Mouse (Mus musculus): ENCODE measurements around the gene Stab2.
A peak's percentile ranks its signal among the peaks of the same experiment; 100 is the strongest.

The Stab2 gene

DNA sequence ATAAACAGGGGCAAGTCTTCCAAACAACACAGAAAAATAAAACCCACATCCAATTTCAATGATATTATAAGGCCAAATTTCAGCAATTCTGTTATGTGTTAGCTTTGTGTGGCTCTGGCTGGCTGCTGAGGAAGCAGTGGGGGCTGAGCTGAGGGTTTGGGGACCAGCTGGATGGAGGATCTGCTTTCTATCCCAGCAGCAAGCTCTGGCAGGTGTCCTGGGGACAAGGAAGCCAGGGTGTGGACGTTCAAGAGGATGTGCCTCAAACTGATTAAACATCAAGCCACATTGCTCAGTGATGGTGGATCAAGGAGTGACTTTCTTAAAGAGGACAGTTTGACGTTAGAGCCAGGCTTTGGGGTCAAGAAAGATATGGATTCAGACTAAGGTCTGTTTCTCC, 112.3 kb downstream of the Stab2 start:
- no peak for DNase-seq (ENCODE audit: inconsistent age in 2 of 2, low spot score in 1 of 2)

DNA sequence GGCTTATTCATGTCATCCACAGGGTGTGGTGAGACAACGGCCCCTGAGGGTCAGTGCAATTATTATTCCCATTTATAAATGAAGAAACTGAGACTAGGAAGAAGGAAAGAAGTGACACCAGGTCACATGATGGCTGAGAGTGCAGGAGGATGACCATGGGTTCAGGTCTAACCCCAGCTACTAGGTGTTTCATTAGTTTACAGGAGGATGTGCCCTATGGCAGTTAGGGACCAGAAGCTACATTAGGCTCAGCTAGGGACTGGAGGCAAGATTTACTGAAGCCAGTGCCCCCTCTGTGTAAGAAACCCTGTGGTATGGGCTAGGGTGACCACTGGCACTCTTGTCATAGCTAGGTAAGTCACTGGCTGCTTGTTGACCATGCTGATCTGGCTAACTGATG, 116.8 kb downstream of the Stab2 start:
- no peak for DNase-seq (ENCODE audit: inconsistent age in 2 of 2, low spot score in 1 of 2)

DNA sequence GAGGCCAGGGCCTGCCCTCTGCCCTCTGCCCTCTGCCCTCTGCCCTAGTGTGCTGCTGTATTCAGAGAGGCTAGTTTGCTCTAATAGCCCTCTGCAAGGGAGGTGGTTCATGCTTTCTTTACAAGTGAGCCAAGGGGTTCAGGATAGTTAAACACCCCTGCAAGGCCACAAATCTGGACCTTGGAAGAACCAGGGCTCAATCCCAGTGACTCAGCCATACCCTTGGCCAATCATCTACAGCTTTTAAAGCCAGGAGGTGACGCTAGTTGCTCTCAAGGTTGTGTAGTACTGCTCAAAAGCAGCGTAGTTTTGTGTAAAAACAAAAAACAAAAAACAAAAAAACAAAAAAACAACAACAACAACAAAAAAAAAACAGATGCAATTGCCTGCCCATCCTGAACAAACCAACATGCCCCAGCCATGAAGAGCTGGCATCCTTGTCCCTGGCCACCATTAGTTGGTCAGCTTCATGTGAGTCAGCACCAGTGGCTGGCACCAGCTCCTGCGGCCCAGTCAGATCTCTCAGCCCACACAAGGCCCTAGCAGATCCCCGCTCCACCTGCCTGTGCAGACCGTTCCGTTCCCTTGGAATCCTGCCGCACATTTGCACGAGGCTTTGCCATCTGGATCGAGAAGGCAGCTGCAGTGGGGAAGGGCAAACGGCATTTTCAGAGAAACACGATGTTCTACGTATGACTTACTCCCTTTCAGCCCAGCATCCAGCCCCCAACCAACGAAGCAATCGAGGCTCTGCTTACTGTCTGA, 117.5 kb downstream of the Stab2 start:
- DNase-seq (ENCODE audit: inconsistent age in 2 of 2, low spot score in 1 of 2) = peak; percentile 83 to 91

DNA sequence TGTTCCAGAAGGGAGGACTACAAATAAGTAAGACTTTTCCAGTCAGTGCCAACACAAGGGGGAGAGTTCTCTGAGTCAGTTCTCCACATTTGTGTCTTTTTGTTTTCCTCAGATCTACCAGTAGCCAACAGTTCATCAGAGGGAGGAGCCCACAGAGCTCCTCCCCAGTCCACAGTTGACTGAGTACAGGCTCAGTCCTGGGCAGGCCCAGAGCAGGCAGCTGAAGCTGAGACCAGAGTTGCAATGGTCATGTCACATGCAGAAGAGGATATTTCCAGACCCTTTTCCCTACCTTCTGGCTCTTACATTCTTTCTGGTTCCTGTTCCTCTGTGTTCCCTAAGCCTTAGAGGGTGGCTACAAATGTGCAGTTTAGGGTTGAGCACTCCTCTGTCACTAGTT, 118.4 kb downstream of the Stab2 start:
- peak; percentile 29 to 42 for DNase-seq (ENCODE audit: inconsistent age in 2 of 2, low spot score in 1 of 2)

DNA sequence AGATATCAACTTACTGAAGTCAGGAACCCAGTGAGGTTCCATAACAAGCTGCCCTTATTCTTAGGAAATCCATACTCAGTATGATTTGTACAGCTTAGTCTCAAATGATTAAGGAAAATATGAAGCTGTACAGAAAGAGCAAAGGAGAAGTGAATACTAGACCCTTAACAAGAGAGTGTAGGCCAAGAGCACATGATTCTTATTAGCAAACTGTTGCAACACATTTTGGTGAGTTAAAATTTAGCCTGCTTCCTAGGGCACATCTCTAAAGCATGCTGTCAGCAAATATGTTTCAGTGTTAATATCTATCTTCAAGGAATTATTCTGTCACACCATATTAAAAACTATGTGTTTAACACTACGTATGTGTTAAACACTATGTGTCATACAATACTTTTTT, 121.4 kb downstream of the Stab2 start:
- no peak for DNase-seq (ENCODE audit: inconsistent age in 2 of 2, low spot score in 1 of 2)

DNA sequence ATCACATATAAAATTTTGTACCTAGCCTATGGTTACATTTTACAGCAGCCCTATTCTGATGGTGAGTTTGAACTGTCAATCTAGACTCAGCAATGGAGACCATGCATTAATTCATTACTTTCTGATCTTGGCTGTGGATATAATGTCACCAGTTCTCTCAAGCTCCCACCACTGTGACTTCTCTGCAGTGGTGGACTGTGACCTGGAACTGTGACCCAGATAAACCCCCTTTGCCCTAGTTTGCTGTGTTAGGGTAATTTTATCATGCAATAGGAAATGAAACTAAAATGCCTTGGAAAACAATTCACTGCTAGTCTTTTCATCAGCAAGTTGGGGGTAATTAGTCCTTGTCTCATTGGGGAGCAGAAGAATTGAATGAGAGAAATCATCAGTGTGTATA, 126.4 kb downstream of the Stab2 start:
- DNase-seq (ENCODE audit: inconsistent age in 2 of 2, low spot score in 1 of 2) = no peak

DNA sequence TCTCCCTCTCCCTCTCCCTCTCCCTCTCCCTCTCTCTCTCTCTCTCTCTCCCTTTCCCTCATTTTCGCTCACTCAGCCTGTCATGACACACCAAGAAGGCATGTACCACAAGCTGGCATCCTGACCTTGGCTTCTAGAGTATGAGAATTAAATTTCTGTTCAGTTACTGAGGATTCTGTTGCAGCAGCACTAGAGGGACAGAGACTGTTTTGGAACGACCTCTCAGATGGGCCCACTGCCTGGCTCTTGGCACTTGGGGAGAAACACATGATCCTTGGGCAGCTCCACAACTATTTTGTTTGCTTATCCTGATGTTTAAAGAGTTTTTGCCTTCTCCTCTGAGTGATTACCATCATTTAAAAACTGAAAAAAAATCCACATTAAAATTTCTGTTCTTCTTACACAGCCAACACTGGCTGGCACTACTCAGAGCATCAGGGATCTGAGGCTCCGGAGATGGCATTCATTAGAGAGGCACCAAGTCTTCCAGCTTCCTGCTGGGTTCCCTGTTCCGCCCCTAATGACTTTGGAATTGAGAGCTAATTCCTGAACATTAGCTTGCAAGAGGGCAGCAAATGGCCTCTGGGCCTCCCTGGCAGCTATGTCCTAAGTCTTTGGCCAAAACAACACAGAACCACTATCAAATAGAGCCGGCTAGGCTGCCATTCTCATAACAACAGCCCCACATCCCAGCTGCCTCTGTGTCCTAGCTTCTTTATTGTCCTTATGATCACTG, 127.6 kb downstream of the Stab2 start:
- peak; percentile 69 to 80 for DNase-seq (ENCODE audit: inconsistent age in 2 of 2, low spot score in 1 of 2)

DNA sequence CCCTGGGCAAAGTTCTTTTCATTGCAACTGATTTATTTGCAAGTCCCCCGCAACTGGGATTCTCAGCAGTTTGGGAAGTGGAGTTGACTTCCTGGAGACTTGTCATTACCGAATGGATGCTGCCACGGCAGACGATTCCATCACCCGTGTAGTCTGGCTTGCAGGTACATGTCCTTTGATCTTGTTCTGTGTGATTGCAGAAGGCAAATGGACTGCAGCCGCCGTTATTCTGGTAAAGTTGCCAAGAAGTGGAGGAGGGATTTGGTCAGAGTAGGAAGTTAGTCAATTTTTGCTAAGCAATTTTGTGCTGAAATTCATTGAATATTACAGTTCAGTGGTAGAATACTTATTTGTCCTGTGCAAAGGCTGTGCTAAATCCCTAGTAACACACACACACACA, 129.1 kb downstream of the Stab2 start:
- DNase-seq (ENCODE audit: inconsistent age in 2 of 2, low spot score in 1 of 2) = no peak

DNA sequence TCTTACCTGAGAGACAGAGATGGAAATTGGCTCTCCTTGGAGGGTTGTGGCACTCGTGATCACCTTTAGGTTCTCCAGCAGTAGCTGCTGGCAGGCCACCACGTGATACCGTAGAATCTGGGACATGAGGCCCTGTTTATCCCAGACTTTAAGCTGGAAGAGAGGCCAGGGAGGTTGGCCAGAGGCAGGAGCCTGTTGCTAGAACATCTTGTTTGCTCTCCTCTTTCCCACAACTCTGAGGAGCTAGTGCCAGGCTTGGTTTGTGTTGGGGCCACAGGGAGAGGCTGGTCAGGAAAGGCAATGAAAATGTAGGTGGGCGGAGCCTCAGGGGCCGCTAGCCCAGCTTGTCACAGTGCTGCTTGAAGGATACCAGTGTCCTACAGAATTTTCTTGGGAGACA, 135.2 kb downstream of the Stab2 start:
- no peak for DNase-seq (ENCODE audit: inconsistent age in 2 of 2, low spot score in 1 of 2)

DNA sequence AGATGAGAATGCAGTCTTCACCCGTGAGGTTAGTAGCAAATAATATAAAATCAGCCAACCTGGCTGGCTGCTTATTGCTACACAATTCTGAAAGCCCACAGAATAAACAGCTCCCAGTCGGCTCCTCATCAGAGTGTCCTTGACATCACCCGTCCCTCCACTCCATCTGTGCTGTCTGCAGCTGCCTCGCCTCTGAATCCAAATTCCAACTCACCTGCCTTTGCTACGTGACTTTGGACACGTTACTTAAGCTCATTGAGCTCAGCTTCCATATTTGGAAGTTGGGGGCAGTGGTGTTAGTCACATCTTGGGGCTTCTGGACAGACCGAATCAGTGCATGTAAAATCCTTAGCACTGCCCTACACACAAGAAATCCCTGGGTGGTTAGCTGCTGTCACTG, 135.7 kb downstream of the Stab2 start:
- DNase-seq (ENCODE audit: inconsistent age in 2 of 2, low spot score in 1 of 2) = no peak

DNA sequence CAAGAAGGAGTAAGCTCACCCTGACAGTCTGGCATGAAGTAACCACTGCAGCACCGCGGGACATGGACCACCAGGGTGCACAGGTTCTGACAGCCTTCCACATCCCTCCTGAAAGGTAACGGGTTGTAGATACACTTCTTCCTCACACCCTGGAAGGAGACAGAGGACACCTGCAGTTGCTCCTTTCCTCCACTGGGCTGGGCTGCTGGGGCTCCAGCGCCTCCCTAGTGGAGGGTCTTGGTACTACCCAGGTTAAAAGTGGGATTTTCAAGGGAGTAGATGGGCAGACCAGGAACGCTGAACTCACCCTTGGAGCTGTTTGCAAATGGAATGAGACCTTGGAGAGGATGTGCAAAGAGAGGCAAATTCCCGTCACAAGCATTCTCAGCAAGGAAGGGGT, 144.4 kb downstream of the Stab2 start:
- no peak for DNase-seq (ENCODE audit: inconsistent age in 2 of 2, low spot score in 1 of 2)

DNA sequence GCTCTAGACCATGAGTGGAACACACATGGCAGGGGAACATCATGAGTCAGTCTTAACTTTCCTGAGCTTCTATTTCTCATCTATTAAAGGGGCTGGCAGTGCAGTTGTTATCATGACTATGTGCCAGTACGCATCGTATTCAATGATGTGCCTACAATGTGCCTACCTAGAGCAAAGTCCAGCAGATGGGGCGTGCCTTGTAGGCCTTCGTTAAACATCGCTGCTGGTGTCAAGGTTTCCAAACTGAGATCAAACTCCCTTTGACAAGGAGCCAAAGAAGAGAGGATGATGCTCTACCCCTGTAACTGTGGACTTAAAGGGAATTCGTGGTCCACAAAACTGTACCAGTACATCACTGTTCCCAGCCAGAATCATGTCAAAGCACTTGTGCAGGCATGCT, 145.3 kb downstream of the Stab2 start:
- DNase-seq (ENCODE audit: inconsistent age in 2 of 2, low spot score in 1 of 2) = no peak

DNA sequence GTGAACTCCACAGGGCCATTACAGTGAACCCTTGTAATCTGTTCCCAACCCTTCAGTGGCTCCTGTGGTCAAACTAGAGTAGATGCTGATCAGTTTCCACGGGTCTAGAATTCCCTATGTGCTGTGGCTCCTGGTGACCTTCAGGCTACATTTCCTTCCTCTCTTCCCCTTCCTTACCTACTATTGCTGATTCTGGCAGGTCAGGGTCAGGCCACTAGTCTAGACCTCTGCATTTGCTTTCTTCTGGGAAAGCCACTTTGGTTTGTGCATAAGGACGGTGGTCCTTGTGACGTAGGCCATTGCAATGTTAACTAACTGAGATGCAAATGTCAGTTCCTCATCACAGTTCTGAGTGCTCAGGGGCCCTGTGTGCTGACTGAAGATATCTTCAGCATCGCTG, 147.4 kb downstream of the Stab2 start:
- no peak for DNase-seq (ENCODE audit: inconsistent age in 2 of 2, low spot score in 1 of 2)

DNA sequence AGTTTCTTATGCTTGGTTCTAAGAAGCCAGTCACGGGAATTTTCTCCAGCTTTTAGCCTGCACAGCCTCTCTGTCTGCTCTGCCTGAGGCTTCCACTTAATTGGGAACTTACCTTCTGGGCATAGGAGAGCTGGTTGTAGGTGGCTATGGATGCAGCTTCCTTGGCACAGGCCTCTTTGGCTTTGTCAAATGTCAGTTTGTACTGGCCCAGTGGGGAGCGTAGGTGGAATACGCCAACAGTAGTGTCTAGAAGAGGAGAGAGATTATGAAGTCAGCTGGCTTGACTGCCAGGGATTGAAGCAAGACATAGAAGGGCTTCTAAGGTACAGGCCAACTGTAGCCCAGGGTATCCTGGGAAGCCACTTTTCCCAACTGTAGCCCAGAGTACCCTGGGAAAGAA, 154.4 kb downstream of the Stab2 start:
- DNase-seq (ENCODE audit: inconsistent age in 2 of 2, low spot score in 1 of 2) = no peak

DNA sequence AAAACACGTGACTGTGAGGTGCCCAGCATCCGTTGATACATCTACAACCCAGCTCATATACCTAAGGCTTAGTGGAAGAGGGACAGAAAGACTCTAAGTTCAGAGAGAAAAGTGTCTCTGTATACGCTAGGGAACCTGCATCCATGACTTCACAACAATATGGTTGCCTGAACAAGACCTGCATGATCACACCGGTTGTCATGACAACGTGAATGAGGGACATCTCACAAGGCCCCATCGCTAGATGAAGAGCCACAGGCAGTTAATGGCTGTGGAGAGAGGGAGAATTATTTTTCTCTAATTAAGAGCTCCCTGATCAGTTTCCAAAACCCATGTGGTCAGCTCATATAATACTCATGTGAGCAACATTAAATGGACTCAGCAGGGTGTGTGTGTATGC, 155.7 kb downstream of the Stab2 start:
- DNase-seq (ENCODE audit: inconsistent age in 2 of 2, low spot score in 1 of 2) = no peak

DNA sequence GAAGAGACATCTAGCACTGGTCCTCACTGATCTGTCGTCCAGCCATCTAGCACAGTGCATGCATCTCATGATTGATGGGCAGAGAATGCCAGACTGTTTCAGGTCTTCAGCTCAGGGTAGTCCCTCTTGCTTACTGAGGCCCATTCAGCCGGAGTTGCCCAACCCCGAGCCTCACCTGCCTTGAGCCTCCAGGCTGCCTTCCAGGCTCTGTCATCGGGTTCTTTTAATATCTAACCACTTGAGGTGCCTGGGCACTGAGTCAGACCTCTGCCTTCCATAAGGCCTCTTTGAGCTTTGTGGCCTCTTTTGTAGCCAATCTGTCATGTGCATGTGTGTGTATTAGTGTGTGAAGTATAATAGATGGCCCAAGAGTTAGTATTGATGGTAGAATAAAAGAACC, 158.3 kb downstream of the Stab2 start:
- DNase-seq (ENCODE audit: inconsistent age in 2 of 2, low spot score in 1 of 2) = no peak

DNA sequence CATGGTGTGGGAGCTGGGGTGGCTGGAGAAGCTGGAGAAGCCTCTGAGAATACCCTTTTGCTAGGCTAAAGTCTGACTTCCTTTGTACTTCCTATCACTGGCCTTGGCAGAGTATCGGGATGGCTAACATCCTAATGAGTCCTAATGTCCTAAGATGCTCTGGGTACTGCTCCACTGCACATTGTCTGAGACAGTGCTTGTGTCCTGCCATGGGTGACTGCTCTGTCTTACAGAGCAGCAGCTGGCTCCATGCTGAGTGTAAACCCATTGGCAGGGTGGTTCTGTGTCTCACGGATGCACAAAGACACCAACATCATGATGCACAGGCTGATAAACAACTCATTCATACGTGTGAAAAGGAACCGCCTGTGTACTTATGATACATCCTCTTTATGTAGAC, 158.7 kb downstream of the Stab2 start:
- DNase-seq (ENCODE audit: inconsistent age in 2 of 2, low spot score in 1 of 2) = no peak

DNA sequence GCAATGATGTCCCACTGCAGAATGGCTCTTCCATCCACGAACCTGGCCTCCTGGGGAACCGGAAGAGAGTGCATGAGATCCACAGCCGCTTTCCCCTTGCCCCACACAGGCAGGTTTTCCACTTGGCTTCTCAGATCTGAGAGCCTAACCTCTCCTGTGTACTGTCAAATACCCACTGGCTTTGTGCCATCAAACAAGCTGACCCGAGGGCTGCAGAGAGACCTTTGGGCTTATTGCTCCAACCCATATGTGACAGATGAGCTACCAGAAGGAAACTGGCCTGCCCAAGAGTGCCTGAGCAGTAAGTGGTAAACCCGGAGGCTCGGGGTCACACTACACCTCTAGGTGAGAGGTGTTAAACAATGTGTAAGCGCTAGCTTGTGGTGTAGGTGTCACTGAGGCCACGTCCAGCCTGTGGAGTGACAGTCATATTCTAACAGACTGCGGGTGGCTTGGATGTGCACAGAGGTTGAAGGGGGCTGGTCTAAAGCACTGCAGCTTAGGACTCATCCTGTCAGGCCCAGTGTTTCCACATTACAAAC, 160.8 kb downstream of the Stab2 start:
- DNase-seq (ENCODE audit: inconsistent age in 2 of 2, low spot score in 1 of 2) = no peak

DNA sequence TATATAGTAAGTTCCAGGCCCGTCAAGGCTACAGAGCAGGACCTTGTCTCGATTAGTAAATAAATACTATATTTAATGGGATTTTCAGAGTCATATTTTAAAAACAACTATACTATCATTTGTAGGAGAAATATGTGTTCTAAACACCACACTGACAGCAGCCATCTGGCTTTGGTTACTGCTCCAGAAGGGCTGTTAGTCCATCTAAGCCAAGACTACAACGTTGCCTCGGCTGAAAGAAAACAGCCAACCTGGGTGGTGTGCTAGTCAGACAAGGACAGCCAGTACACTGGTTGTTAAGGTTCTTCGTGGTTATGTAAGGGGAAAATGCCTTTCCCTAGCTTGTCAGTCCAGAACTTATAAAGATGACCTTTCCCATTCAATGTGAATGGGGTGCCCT, 165.2 kb downstream of the Stab2 start:
- DNase-seq (ENCODE audit: inconsistent age in 2 of 2, low spot score in 1 of 2) = no peak

DNA sequence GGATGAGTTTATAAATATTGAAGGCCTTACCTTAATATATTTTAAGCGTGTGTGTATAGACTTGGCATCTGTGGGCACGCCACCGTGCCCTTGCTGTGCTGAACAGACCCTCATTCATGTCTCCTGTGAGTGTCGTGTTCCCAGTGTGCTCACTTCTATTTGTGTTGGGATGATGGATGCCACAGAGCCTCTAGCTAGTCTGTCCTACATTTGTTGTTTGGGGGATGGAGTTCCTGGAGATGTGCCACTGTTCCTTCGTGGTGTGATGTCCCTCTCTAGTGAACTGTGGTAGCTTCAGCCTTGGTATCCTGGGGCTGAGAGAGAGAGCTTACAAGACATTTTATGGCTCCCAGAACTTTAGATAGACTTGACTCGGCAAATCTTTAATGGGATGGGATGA, 169.0 kb downstream of the Stab2 start:
- DNase-seq (ENCODE audit: inconsistent age in 2 of 2, low spot score in 1 of 2) = no peak

DNA sequence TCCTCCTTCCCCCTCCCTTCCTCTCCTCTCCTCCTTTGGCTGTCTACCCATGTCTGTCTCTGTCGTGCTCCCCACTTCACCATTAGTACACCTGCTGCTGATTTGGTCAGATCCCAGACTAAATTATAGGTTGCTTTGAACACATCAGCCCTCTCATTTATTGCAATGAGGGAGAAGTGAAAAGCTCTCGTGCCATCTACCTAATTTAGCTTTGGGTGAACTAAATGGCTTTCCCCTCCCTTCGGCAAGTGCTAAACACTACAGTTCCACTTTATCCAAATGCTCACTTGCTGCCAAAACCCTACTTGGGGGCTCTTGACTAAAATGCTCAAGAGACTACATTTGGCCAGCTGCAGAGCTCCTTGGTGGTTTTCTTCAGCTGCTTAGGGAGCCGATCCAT, 171.0 kb downstream of the Stab2 start:
- no peak for DNase-seq (ENCODE audit: inconsistent age in 2 of 2, low spot score in 1 of 2)

DNA sequence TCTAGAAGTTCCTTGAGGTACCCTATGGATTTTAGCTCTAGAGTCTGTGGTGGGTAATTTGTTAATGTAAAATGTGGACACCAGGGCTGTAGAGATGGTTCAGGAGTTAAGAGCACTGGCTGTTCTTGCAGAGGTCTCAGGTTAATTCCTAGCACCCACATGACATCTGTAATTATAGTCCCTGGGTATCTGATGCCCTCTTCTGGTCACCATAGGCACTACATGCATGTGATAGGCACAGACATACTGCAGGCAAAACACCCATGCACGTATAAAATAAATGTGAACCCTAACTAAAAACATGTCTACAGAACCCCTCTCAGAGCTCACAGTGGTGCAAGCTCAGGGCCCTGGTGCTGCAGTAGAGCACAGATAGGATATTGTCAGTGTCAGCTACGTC, 178.3 kb downstream of the Stab2 start:
- DNase-seq (ENCODE audit: inconsistent age in 2 of 2, low spot score in 1 of 2) = no peak

All from adrenal gland, adult (tissue).